Mouse (Mus musculus): ENCODE data around the gene Pkdrej. TPM values are rescaled to one million over a fixed set of nuclear protein-coding genes. Genes with fewer than 3 reads are reported as not detected.

The Pkdrej gene
- polyA plus RNA-seq, 2 experiments = 0.10 to 0.14 TPM

DNA sequence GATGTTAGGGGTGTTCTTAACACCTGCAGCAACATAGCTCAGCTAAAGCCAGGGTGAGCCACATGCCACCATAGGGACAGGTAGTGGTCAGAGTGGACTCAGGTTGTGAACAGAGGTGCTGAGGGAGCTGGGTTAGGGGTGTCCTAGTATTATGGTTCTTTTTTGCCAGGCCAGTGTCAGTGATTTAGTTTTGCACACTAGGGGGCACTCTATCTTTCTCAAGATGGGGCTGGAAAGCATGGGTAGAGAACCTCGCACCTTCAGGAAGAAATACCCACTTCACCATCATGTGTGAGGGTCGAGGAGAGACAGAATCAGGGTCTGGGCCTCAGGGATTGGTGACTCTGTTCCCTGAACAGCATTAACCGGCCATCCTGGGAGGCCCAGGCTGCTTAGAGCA is 13.8 kb upstream of the Pkdrej start:
- Histone ChIP-seq H3K4me2 (ENCODE audit: low read depth) (no peak overlapping the region), H3K4me1 (replicated peaks; ENCODE audit: control insufficient read depth in 2 of 2, insufficient read depth in 2 of 2, low read length in 1 of 2) (peaks cover 3% of the 10 kb centered on the region in 2 experiments; a peak in 1 of 4 replicates), H3K36me3 (replicated peaks; ENCODE audit: control insufficient read depth, insufficient read depth, low read depth) (no peaks in the 10 kb centered on the region), H3K4me3 (ENCODE audit: insufficient read depth in 1 of 2, low read depth in 2 of 2, low read length in 2 of 2) (no peak overlapping the region), H3K27me3 (ENCODE audit: control insufficient read depth, insufficient read depth, low read length) (no peaks in the 10 kb centered on the region), H3K9ac (replicated peaks) (no peak overlapping the region), H3K27ac (no peak overlapping the region), H3K9me3 (ENCODE audit: control insufficient read depth, low read length) (no peaks in the 10 kb centered on the region)
- TF ChIP-seq EP300 (IDR thresholded peaks at IDR 0.05; ENCODE audit: low read depth) (no peak), CTCF (IDR thresholded peaks at IDR 0.05; ENCODE audit: low read depth) (peak; percentile 59)
- WGBS (ENCODE audit: insufficient replicate concordance) = 45% methylated on average over 3 of the region's 3 CpGs
- ATAC-seq (ENCODE audit: insufficient read depth) = no peak
- DNase-seq (ENCODE audit: low read depth in 3 of 3, low spot score in 3 of 3) = no peak

GRCm38 (mm10) chr15:85832599-85832998 is 11.1 kb upstream of the Pkdrej start:
- DNase-seq (ENCODE audit: low read depth in 3 of 3, low spot score in 3 of 3) (no peak), ATAC-seq (ENCODE audit: insufficient read depth) (no peak)
- H3K4me3 ChIP-seq (ENCODE audit: insufficient read depth in 1 of 2, low read depth in 2 of 2, low read length in 2 of 2) = peak overlapping the region; percentile 60 to 65
- no peak overlapping the region for H3K27ac ChIP-seq
- WGBS (ENCODE audit: insufficient replicate concordance) = 42% methylated on average over 8 of the region's 8 CpGs
- H3K27me3 ChIP-seq (ENCODE audit: control insufficient read depth, insufficient read depth, low read length) = no peaks in the 10 kb centered on the region
- H3K9ac ChIP-seq (replicated peaks) = peak overlapping the region; percentile 49; the same call in 1 of the 2 replicates
- TF ChIP-seq EP300 (IDR thresholded peaks at IDR 0.05; ENCODE audit: low read depth) (no peak), CTCF (IDR thresholded peaks at IDR 0.05; ENCODE audit: low read depth) (no peak)
- H3K4me2 ChIP-seq (ENCODE audit: low read depth) = peak overlapping the region; percentile 63
- H3K9me3 ChIP-seq (ENCODE audit: control insufficient read depth, low read length) = no peaks in the 10 kb centered on the region
- H3K36me3 ChIP-seq (replicated peaks; ENCODE audit: control insufficient read depth, insufficient read depth, low read depth) = no peaks in the 10 kb centered on the region
- H3K4me1 ChIP-seq (replicated peaks; ENCODE audit: control insufficient read depth in 2 of 2, insufficient read depth in 2 of 2, low read length in 1 of 2) = peaks cover 3 to 14% of the 10 kb centered on the region in 2 experiments; a peak in 1 of 4 replicates

DNA sequence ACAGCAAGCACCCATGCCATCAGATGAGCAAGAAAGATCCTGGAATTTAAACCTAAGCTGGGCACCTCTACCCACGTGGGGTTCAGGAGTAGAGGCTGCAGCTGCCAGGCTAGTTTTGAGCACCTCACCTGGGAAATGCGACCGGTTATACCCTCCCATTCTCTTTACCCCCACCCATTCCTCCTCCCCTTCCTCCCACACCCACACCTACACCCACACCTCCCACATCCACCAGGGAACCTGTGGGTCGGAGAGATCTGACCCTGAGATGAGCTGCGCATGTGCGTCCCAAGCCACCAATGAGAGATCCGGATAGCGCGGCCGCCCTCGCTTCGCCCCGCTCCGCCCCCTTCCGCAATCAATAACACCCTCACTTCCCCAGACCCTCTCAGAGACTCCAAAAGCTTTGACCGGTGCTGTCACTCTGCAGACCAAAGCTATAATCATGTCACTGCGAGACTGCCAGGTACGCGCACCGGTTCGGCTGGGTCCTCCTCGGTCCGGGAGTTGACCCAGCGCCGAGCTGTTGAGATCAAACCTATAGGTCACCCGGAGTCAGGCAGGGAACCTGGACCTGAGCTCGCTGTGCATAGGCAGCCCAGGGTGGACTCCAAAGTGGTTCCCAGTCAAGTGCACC is 10.5 kb upstream of the Pkdrej start, which contains the start of gene Ttc38:
Ttc38 (plus strand) TSS at position 353 of the 637 bp plus-strand sequence.
- no peaks in the 10 kb centered on the region for H3K36me3 ChIP-seq (replicated peaks; ENCODE audit: control insufficient read depth, insufficient read depth, low read depth)
- 2% methylated on average over 27 of the region's 27 CpGs for WGBS (ENCODE audit: insufficient replicate concordance)
- peak; percentile 48 to 61 (median 58) for DNase-seq (ENCODE audit: low read depth in 3 of 3, low spot score in 3 of 3)
- H3K27me3 ChIP-seq (ENCODE audit: control insufficient read depth, insufficient read depth, low read length) = no peaks in the 10 kb centered on the region
- H3K4me1 ChIP-seq (replicated peaks; ENCODE audit: control insufficient read depth in 2 of 2, insufficient read depth in 2 of 2, low read length in 1 of 2) = peaks cover 5 to 17% of the 10 kb centered on the region in 2 experiments
- H3K9ac ChIP-seq (replicated peaks) = peak within 1 kb of the TSS; percentile 49; the same call in 1 of the 2 replicates
- peak within 1 kb of the TSS; percentile 63 for H3K4me2 ChIP-seq (ENCODE audit: low read depth)
- ATAC-seq (ENCODE audit: insufficient read depth) = peak; percentile 89
- no peak within 1 kb of the TSS; the same call in 1 of the 2 replicates for H3K27ac ChIP-seq
- H3K9me3 ChIP-seq (ENCODE audit: control insufficient read depth, low read length) = no peaks in the 10 kb centered on the region
- TF ChIP-seq CTCF (IDR thresholded peaks at IDR 0.05; ENCODE audit: low read depth) (peak; percentile 4; the same call in 1 of the 2 replicates), EP300 (IDR thresholded peaks at IDR 0.05; ENCODE audit: low read depth) (no peak)
- peak within 1 kb of the TSS; percentile 60 to 65 for H3K4me3 ChIP-seq (ENCODE audit: insufficient read depth in 1 of 2, low read depth in 2 of 2, low read length in 2 of 2)

- DNase-seq (ENCODE audit: low read depth in 3 of 3, low spot score in 3 of 3) = no peak
- TF ChIP-seq EP300 (IDR thresholded peaks at IDR 0.05; ENCODE audit: low read depth) (no peak), CTCF (IDR thresholded peaks at IDR 0.05; ENCODE audit: low read depth) (no peak)
- no peaks in the 10 kb centered on the region for H3K27me3 ChIP-seq (ENCODE audit: control insufficient read depth, insufficient read depth, low read length)
- no peak overlapping the region for H3K4me3 ChIP-seq (ENCODE audit: insufficient read depth in 1 of 2, low read depth in 2 of 2, low read length in 2 of 2)
- H3K9ac ChIP-seq (replicated peaks) = no peak overlapping the region
- H3K4me1 ChIP-seq (replicated peaks; ENCODE audit: control insufficient read depth in 2 of 2, insufficient read depth in 2 of 2, low read length in 1 of 2) = peaks cover 9 to 23% of the 10 kb centered on the region in 2 experiments
- no peak overlapping the region; the same call in 1 of the 2 replicates for H3K4me2 ChIP-seq (ENCODE audit: low read depth)
- H3K36me3 ChIP-seq (replicated peaks; ENCODE audit: control insufficient read depth, insufficient read depth, low read depth) = no peaks in the 10 kb centered on the region
- no peak for ATAC-seq (ENCODE audit: insufficient read depth)
- no peak overlapping the region for H3K27ac ChIP-seq
- 53% methylated on average over 5 of the region's 5 CpGs for WGBS (ENCODE audit: insufficient replicate concordance)
- no peaks in the 10 kb centered on the region for H3K9me3 ChIP-seq (ENCODE audit: control insufficient read depth, low read length)
Observed at GRCm38 (mm10) chr15:85829470-85829869, 7.9 kb upstream of the Pkdrej start.

DNA sequence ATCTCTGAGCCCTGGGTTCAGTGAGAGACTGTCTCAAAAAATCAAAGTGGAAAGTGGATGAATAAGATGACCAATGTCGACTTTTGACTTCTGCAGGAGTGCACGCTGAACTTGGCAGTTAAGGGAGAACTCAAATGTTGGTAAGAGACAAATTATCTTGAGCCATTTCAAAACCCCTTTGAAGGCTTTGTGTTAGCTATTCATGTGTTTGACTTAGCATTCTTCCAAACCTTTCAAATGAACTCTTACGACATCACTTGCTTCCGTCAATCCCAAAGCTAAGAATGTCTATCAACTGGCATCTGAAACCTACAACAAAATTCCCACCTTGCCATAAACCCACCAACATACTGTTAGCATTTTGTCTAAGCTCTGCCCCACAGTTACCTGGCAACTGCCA is 6.5 kb upstream of the Pkdrej start:
- H3K27me3 ChIP-seq (ENCODE audit: control insufficient read depth, insufficient read depth, low read length) = no peaks in the 10 kb centered on the region
- DNase-seq (ENCODE audit: low read depth in 3 of 3, low spot score in 3 of 3) (no peak), ATAC-seq (ENCODE audit: insufficient read depth) (no peak)
- no peak overlapping the region for H3K4me3 ChIP-seq (ENCODE audit: insufficient read depth in 1 of 2, low read depth in 2 of 2, low read length in 2 of 2)
- no peaks in the 10 kb centered on the region for H3K9me3 ChIP-seq (ENCODE audit: control insufficient read depth, low read length)
- TF ChIP-seq CTCF (IDR thresholded peaks at IDR 0.05; ENCODE audit: low read depth) (no peak), EP300 (IDR thresholded peaks at IDR 0.05; ENCODE audit: low read depth) (no peak)
- WGBS (ENCODE audit: insufficient replicate concordance) = 65% methylated on average over 4 of the region's 4 CpGs
- no peak overlapping the region for H3K27ac ChIP-seq
- no peak overlapping the region for H3K9ac ChIP-seq (replicated peaks)
- no peaks in the 10 kb centered on the region for H3K36me3 ChIP-seq (replicated peaks; ENCODE audit: control insufficient read depth, insufficient read depth, low read depth)
- no peak overlapping the region for H3K4me2 ChIP-seq (ENCODE audit: low read depth)
- peaks cover 9 to 23% of the 10 kb centered on the region in 2 experiments for H3K4me1 ChIP-seq (replicated peaks; ENCODE audit: control insufficient read depth in 2 of 2, insufficient read depth in 2 of 2, low read length in 1 of 2)
